Mouse (Mus musculus): ENCODE data around the gene Stac. TPM values are rescaled to one million over a fixed set of nuclear protein-coding genes. Genes with fewer than 3 reads are reported as not detected.

Gene Stac
- polyA plus RNA-seq, 1 experiment from 2014 or later: 10.1 TPM

- H3K27ac ChIP-seq (replicated peaks): no peak overlapping the region
- H3K4me2 ChIP-seq: no peak overlapping the region
- peaks cover 13% of the 10 kb centered on the region for H3K27me3 ChIP-seq
- H3K4me3 ChIP-seq: no peak overlapping the region
- WGBS: 79% methylated on average over 2 of the region's 2 CpGs
- no peaks in the 10 kb centered on the region for H3K4me1 ChIP-seq (replicated peaks)
- ATAC-seq (ENCODE audit: low read depth): no peak
- no peaks in the 10 kb centered on the region for H3K36me3 ChIP-seq
- H3K9ac ChIP-seq: no peak overlapping the region
- H3K9me3 ChIP-seq: no peaks in the 10 kb centered on the region
Observed at GRCm38 (mm10) chr9:111684170-111684569, 6.0 kb downstream of the Stac start.

GRCm38 (mm10) chr9:111679516-111679915, 10.6 kb downstream of the Stac start:
- Histone ChIP-seq H3K4me2 (no peak overlapping the region), H3K9ac (no peak overlapping the region), H3K27ac (replicated peaks) (no peak overlapping the region), H3K36me3 (no peaks in the 10 kb centered on the region), H3K9me3 (no peaks in the 10 kb centered on the region), H3K4me1 (replicated peaks) (no peaks in the 10 kb centered on the region), H3K27me3 (no peaks in the 10 kb centered on the region), H3K4me3 (no peak overlapping the region)
- ATAC-seq (ENCODE audit: low read depth): no peak
- WGBS: 35% methylated on average over 2 of the region's 2 CpGs

- H3K4me2 ChIP-seq: no peak overlapping the region
- no peak for ATAC-seq (ENCODE audit: low read depth)
- no peaks in the 10 kb centered on the region for H3K9me3 ChIP-seq
- no peak overlapping the region for H3K9ac ChIP-seq
- no peak overlapping the region for H3K4me3 ChIP-seq
- H3K4me1 ChIP-seq (replicated peaks): no peaks in the 10 kb centered on the region
- H3K27ac ChIP-seq (replicated peaks): no peak overlapping the region
- 89% methylated on average over 6 of the region's 6 CpGs for WGBS
- no peaks in the 10 kb centered on the region for H3K36me3 ChIP-seq
- H3K27me3 ChIP-seq: no peaks in the 10 kb centered on the region
Observed at GRCm38 (mm10) chr9:111669816-111670215, 20.3 kb downstream of the Stac start.

- no peak overlapping the region for H3K27ac ChIP-seq (replicated peaks)
- no peaks in the 10 kb centered on the region for H3K9me3 ChIP-seq
- 76% methylated on average over 4 of the region's 4 CpGs for WGBS
Observed at GRCm38 (mm10) chr9:111655066-111655465, 35.1 kb downstream of the Stac start.

GRCm38 (mm10) chr9:111644228-111644627, 45.9 kb downstream of the Stac start:
- H3K4me2 ChIP-seq: no peak overlapping the region
- H3K9ac ChIP-seq: no peak overlapping the region
- no peaks in the 10 kb centered on the region for H3K27me3 ChIP-seq
- no peaks in the 10 kb centered on the region for H3K36me3 ChIP-seq
- no peaks in the 10 kb centered on the region for H3K4me1 ChIP-seq (replicated peaks)
- WGBS: 85% methylated on average over 4 of the region's 4 CpGs
- H3K4me3 ChIP-seq: no peak overlapping the region
- H3K27ac ChIP-seq (replicated peaks): no peak overlapping the region
- no peak for ATAC-seq (ENCODE audit: low read depth)
- no peaks in the 10 kb centered on the region for H3K9me3 ChIP-seq

More at GRCm38 (mm10) chr9:111655066-111655465, 35.1 kb downstream of the Stac start:
- Histone ChIP-seq H3K36me3 (no peaks in the 10 kb centered on the region), H3K4me3 (no peak overlapping the region), H3K9ac (no peak overlapping the region), H3K27me3 (no peaks in the 10 kb centered on the region), H3K4me1 (replicated peaks) (no peaks in the 10 kb centered on the region; the same call in 1 of the 2 replicates), H3K4me2 (no peak overlapping the region)
- no peak for ATAC-seq (ENCODE audit: low read depth)

- Histone ChIP-seq H3K27me3 (no peaks in the 10 kb centered on the region), H3K9ac (no peak overlapping the region), H3K27ac (replicated peaks) (no peak overlapping the region), H3K36me3 (no peaks in the 10 kb centered on the region), H3K4me1 (replicated peaks) (no peaks in the 10 kb centered on the region), H3K4me3 (no peak overlapping the region), H3K4me2 (no peak overlapping the region), H3K9me3 (no peaks in the 10 kb centered on the region)
- WGBS: 72% methylated on average over 5 of the region's 5 CpGs
- ATAC-seq (ENCODE audit: low read depth): no peak
Observed at GRCm38 (mm10) chr9:111643369-111643768, 46.8 kb downstream of the Stac start.

GRCm38 (mm10) chr9:111637641-111638040, 52.5 kb downstream of the Stac start:
- no peak overlapping the region for H3K4me3 ChIP-seq
- no peak overlapping the region for H3K27ac ChIP-seq (replicated peaks)
- no peaks in the 10 kb centered on the region for H3K9me3 ChIP-seq
- H3K27me3 ChIP-seq: no peaks in the 10 kb centered on the region
- 69% methylated on average over 2 of the region's 2 CpGs for WGBS
- no peaks in the 10 kb centered on the region for H3K4me1 ChIP-seq (replicated peaks)
- H3K9ac ChIP-seq: no peak overlapping the region
- ATAC-seq (ENCODE audit: low read depth): no peak
- H3K36me3 ChIP-seq: no peaks in the 10 kb centered on the region
- no peak overlapping the region for H3K4me2 ChIP-seq

- Histone ChIP-seq H3K27ac (replicated peaks) (no peak overlapping the region), H3K27me3 (no peaks in the 10 kb centered on the region), H3K9me3 (no peaks in the 10 kb centered on the region), H3K4me2 (no peak overlapping the region), H3K4me3 (no peak overlapping the region), H3K36me3 (no peaks in the 10 kb centered on the region), H3K9ac (no peak overlapping the region), H3K4me1 (replicated peaks) (no peaks in the 10 kb centered on the region)
- ATAC-seq (ENCODE audit: low read depth): no peak
- 72% methylated on average over 4 of the region's 4 CpGs for WGBS
Observed at GRCm38 (mm10) chr9:111632833-111633232, 57.3 kb downstream of the Stac start.

- no peak for ATAC-seq (ENCODE audit: low read depth)
- Histone ChIP-seq H3K9me3 (no peaks in the 10 kb centered on the region), H3K9ac (no peak overlapping the region), H3K36me3 (no peaks in the 10 kb centered on the region), H3K4me3 (no peak overlapping the region), H3K4me2 (no peak overlapping the region), H3K4me1 (replicated peaks) (no peaks in the 10 kb centered on the region), H3K27me3 (no peaks in the 10 kb centered on the region), H3K27ac (replicated peaks) (no peak overlapping the region)
- WGBS: 86% methylated on average over 2 of the region's 2 CpGs
Observed at GRCm38 (mm10) chr9:111621191-111621590, 69.0 kb downstream of the Stac start.

GRCm38 (mm10) chr9:111611341-111611740, 78.8 kb downstream of the Stac start:
- H3K4me1 ChIP-seq (replicated peaks): no peaks in the 10 kb centered on the region
- 85% methylated on average over 3 of the region's 3 CpGs for WGBS
- no peak overlapping the region for H3K4me3 ChIP-seq
- no peaks in the 10 kb centered on the region for H3K27me3 ChIP-seq
- H3K4me2 ChIP-seq: no peak overlapping the region
- no peak overlapping the region for H3K9ac ChIP-seq
- no peaks in the 10 kb centered on the region for H3K9me3 ChIP-seq
- no peak for ATAC-seq (ENCODE audit: low read depth)
- H3K27ac ChIP-seq (replicated peaks): no peak overlapping the region
- no peaks in the 10 kb centered on the region for H3K36me3 ChIP-seq

- no peaks in the 10 kb centered on the region for H3K4me1 ChIP-seq (replicated peaks)
- WGBS: 67% methylated on average over 6 of the region's 6 CpGs
Observed at GRCm38 (mm10) chr9:111608762-111609161, 81.4 kb downstream of the Stac start.

GRCm38 (mm10) chr9:111606603-111607002, 83.5 kb downstream of the Stac start:
- Histone ChIP-seq H3K36me3 (no peaks in the 10 kb centered on the region), H3K4me3 (no peak overlapping the region), H3K4me2 (no peak overlapping the region), H3K9me3 (no peaks in the 10 kb centered on the region), H3K27ac (replicated peaks) (no peak overlapping the region), H3K4me1 (replicated peaks) (no peaks in the 10 kb centered on the region), H3K27me3 (no peaks in the 10 kb centered on the region), H3K9ac (no peak overlapping the region)
- 88% methylated on average over 8 of the region's 8 CpGs for WGBS
- ATAC-seq (ENCODE audit: low read depth): no peak

More at GRCm38 (mm10) chr9:111608762-111609161, 81.4 kb downstream of the Stac start:
- H3K27me3 ChIP-seq: no peaks in the 10 kb centered on the region
- H3K9me3 ChIP-seq: no peaks in the 10 kb centered on the region
- H3K9ac ChIP-seq: no peak overlapping the region
- no peak overlapping the region for H3K27ac ChIP-seq (replicated peaks)
- no peak for ATAC-seq (ENCODE audit: low read depth)
- no peak overlapping the region for H3K4me2 ChIP-seq
- no peaks in the 10 kb centered on the region for H3K36me3 ChIP-seq
- H3K4me3 ChIP-seq: no peak overlapping the region

- Histone ChIP-seq H3K36me3 (no peaks in the 10 kb centered on the region), H3K27me3 (no peaks in the 10 kb centered on the region), H3K9me3 (no peaks in the 10 kb centered on the region), H3K9ac (no peak overlapping the region), H3K27ac (replicated peaks) (no peak overlapping the region), H3K4me2 (no peak overlapping the region), H3K4me1 (replicated peaks) (no peaks in the 10 kb centered on the region), H3K4me3 (no peak overlapping the region)
- 92% methylated on average over 2 of the region's 2 CpGs for WGBS
- ATAC-seq (ENCODE audit: low read depth): no peak
Observed at GRCm38 (mm10) chr9:111587527-111587926, 102.6 kb downstream of the Stac start.
